Mouse (Mus musculus) lung, postnatal 0 days (tissue): ENCODE measurements around the gene Ahnak.

ENCODE experiments used
- CTCF ChIP-seq: IDR thresholded peaks from 2 replicates; pipeline ENCODE4 v1.5.1; 2016; ENCODE audit warnings: antibody characterized with exemption, mild to moderate bottlenecking
- EP300 ChIP-seq: IDR thresholded peaks from 2 replicates; pipeline ENCODE4 v1.6.1; 2016; ENCODE audit warnings: antibody characterized with exemption, mild to moderate bottlenecking, control low read depth

DNA sequence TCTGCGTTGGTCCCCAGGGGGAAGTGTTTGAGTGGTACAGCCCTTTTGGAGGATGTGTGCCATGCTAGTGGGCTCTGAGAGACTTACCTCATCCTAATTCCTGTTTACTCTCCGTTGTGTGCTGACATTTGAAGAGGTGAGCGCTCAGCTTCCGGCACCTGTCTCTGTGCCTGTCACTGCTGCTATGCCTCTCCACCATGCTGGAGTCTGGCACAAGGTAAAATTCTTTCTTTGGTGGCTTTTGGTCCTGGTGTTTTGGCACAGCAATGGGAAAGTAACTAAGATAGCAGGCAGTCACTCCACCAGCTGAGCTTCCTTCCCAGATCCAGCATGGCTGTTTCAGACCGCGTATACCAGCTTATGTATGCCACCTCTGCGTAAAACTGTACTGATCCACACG lies 110.7 kb downstream of the Ahnak start:
- TF ChIP-seq CTCF = no peak
- TF ChIP-seq EP300 = no peak
